Mouse (Mus musculus): ENCODE measurements around the gene Rsph3a. TPM values are rescaled to one million over a fixed set of nuclear protein-coding genes. Genes with fewer than 3 reads are reported as not detected.
A peak's percentile ranks its signal among the peaks of the same experiment; 100 is the strongest.

Gene Rsph3a
- total RNA-seq, 2 experiments from 2014 or later = 31.7 to 39.7 TPM

DNA sequence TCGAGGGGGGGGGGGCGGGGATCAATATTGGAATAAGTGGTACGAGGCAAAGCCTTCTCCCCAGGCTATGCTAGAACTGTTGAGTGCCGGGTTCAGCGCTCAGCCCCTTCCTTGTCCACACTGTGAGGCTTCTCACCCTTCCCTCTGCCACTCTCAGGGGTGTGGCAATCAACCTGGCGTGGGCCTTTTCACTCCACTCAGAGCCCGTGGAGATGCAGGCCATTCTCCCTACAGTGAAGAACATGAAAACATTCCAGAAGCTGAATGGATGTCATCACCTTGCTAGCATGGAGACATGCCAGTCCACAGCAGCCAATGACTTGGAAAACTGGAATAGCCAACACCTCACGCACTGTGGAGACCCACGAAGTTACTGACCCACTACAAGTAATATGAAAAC lies 29.6 kb upstream of the Rsph3a start:
- intact Hi-C loops (cut with DNase I) = no loop called here
- no peak overlapping the region for H3K4me3 ChIP-seq
- no peak for TF ChIP-seq CTCF (IDR thresholded peaks at IDR 0.05)

DNA sequence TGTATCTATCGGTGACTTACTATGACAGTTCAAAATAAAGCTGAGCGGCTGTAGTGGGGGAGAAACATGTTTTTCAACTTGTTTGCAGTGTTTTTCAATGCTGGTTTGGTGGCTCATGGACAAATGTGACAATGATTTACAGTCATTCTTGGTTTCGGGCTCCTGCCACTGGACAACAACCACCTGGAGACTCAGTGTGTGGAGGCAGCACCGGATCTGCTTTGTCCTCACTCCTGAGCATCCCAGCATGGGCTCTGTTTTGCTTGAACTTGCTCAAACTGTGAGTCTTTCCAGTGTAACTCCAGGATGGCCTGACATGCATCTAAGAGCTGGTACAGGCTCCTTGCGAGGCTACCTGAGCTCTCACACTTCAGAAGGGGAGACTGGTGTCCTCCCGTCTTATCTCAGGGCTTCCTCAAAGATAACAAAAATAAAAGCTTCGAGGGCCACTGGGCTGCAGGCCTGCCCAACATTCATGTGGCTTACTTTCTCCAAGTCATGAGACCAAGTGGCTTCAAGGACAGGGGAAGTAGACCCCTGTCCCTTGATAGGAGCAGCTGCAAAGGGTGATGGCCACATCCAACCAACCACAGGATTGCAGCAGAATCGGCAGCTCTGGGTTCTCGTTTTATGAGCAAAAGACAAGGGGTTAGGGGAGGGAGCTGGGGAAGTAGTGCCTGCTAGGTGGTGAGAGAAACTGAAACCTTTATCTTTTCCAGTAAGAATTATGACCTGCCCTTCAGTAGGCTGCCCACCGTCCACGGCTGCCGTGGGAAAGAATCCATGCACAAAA lies 28.4 kb upstream of the Rsph3a start:
- no peak for TF ChIP-seq CTCF (IDR thresholded peaks at IDR 0.05)
- intact Hi-C loops (cut with DNase I) = no loop called here
- Histone ChIP-seq H3K4me3 (no peak overlapping the region), H3K27ac (no peak overlapping the region)
- no peak for DNase-seq (ENCODE audit: extremely low spot score in 1 of 2, low spot score in 2 of 2)

More for the DNA sequence above, 29.6 kb upstream of the Rsph3a start:
- no peak overlapping the region for H3K27ac ChIP-seq
- DNase-seq (ENCODE audit: extremely low spot score in 1 of 2, low spot score in 2 of 2) = no peak

DNA sequence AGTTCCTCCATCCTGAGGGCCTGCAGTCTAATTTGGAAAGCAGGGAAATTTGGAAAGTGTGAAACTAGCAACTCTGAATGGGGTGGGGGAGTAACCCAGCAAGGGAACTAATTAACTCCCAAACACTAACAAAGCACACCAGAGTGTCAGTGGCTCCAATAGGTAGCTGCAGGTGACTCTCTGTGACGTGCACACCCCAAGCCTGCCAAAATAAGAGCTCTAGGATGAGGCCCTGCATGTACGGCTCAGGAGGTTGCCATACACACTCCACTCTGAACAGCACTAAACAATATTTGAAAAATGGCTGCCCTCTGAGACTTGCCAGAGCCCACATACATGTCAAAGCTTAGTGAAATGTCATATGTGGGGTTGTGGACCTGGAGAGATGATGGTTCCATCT lies 27.1 kb upstream of the Rsph3a start:
- no peak overlapping the region for H3K4me3 ChIP-seq
- TF ChIP-seq CTCF (IDR thresholded peaks at IDR 0.05) = no peak
- intact Hi-C loops (cut with DNase I) = no loop called here

DNA sequence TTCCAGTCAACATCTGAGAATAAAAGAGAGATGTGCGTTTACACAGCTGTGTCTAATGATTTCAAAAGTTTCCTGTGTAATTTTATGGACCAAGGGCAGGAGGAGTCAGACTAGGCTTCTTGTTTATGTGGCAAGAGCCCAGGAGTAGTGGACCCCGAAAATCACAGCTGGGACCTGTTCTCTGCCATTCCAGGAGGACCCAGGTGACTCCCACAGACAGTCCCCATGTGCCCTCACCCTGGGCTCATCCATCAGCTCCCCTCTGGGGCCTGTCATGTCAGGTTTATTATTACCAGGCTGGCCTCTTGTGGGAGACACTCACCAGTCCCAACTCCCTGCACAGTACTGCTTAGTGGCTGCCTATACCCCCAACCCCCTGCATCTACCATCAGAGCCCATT lies 26.2 kb upstream of the Rsph3a start:
- Histone ChIP-seq H3K27ac (no peak overlapping the region), H3K4me3 (no peak overlapping the region)
- TF ChIP-seq CTCF (IDR thresholded peaks at IDR 0.05) = no peak
- intact Hi-C loops (cut with DNase I) = no loop called here
- DNase-seq (ENCODE audit: extremely low spot score in 1 of 2, low spot score in 2 of 2) = no peak

More for the DNA sequence above, 27.1 kb upstream of the Rsph3a start:
- no peak overlapping the region for H3K27ac ChIP-seq
- DNase-seq (ENCODE audit: extremely low spot score in 1 of 2, low spot score in 2 of 2) = no peak

DNA sequence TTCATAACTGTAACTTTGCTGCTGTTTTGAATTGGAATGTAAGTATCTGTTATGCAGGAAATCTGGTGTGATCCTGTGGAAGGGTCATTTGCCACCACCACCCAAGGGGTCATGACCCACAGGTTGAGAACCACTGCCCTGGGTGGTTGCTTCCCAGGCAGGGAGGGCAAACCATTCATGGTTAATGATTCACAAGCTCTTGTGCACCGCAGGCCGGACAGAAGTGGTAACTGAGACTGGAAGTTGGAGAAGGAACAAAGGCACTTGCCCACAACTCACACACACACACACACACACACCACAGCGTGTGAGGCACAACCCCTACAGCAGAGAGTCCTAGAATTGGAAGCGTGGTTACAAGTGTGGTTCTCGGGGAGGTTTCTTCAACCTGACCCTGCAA lies 22.9 kb upstream of the Rsph3a start:
- TF ChIP-seq CTCF (IDR thresholded peaks at IDR 0.05) = no peak
- Histone ChIP-seq H3K4me3 (no peak overlapping the region), H3K27ac (no peak overlapping the region)
- intact Hi-C loops (cut with DNase I) = no loop called here
- peak in 1 of 2 experiments; percentile 5 for DNase-seq (ENCODE audit: extremely low spot score in 1 of 2, low spot score in 2 of 2)

DNA sequence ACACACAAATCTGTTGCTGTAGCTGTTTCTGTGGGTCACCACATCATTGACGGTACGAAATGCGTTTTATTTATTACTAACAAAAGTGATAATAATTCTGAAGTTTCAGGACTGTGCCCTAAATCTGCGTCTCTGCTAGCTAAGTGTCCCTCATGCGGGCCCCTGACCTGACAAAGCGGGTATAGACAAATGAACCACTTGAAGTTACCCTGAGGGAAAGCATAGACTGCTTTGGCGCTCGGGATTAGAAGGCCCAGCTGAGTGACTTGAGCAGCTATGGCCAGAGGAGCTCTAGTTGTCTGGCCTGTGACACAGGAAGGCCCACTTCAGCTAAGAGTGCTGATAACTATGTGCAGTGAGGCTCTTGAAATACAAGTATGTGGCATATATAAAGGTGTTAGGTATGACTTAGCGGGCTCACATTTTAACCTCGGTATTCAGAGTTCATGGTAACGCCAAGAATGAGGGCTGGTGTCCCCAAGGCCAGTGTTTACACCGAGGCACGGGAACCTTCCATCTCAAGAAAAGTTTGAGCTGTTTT lies 21.2 kb upstream of the Rsph3a start:
- peak in 1 of 2 experiments; percentile 3 for DNase-seq (ENCODE audit: extremely low spot score in 1 of 2, low spot score in 2 of 2)
- intact Hi-C loops (cut with DNase I) = no loop called here
- Histone ChIP-seq H3K27ac (no peak overlapping the region), H3K4me3 (no peak overlapping the region)
- TF ChIP-seq CTCF (IDR thresholded peaks at IDR 0.05) = no peak

DNA sequence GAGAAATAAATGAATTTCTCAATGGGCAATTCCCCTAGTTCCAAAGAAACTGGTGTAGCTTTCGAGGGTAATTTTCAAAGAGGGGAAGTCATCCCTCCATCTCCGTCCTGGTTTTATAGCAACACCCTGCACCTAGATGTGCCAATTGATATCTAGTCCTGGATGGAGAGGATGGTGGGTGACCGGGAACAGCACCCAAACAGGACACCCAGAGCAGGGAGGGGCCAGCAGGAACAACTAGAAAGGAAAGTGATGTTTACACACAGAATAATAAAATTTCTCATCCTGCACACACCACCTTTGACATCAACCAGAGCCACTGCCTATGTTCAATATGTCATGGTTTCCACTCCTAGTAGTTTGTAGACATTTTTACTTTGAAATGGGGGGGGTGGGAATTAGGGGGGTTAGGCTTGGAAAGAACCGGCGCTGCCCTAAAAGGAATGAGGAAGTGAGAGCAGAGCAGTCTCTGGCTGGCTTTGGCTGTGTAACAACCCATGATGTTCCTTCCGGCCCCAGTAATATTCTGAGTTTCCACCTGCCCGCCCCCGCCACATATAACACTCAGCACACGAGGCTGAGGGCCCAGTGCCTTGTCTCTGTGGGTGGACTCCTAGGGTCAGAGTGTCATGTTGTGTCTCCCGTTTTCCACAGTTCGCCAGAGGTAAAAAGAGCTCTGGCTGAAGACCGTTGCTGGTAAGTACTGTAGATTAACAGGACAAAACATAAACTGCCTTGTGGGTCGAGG lies 19.8 kb upstream of the Rsph3a start, which contains the start of gene Tagap:
Gene Tagap (plus strand): TSS at position 588 of the 748 bp plus-strand sequence.
- intact Hi-C loops (cut with DNase I) = no loop called here
- H3K4me3 ChIP-seq = no peak within 1 kb of the TSS
- no peak for DNase-seq (ENCODE audit: extremely low spot score in 1 of 2, low spot score in 2 of 2)

DNA sequence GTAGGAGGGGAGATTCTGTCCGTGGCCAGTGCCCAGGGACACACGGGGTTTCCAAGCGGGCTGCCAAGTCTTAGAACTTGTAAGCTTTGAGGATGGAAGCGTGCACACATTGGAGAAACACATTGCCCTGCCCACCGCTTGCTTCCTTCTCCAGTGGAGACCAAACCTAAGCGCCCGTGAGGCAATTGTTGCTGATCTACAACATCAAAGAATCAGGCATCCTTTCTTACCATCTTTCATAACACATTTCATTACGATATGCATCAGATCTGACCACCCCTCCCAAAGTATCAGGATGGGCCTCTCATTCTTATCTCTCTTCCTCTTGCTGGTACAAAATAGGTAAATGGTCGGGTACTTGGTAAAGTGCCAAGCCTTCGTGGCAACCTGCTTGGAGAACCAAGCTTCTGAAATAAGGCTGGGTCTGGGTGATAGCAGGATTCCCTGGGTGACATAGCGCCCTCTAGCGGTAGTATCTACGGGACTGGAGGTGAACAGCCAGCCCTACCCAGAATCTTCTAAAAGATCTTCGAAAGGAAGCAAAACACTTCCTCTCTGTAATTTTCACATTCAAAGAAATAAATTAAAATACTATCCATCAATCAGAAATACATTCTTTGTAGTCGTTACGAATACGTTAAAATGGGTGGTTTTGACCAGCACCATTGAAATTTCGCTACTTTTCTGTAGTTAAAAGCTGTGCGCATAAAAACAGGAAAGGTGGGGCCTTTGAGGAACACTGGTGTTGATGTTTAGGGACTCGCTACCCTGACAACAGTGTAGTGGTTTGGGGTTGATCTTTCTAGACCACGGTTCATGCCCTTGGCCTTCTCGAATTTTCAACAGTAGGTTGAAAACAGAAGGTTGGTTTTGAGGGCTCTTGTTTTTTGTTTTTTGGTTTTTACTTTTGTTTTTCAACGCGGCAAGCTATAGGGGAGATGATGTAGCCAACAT lies 17.6 kb upstream of the Rsph3a start:
- intact Hi-C loops (cut with DNase I) = loop anchor here (2.0 kb wide), 1 partner anchor 59 kb away; no protein-coding TSS in a partner anchor
- no peak overlapping the region for H3K27ac ChIP-seq
- H3K4me3 ChIP-seq = no peak overlapping the region
- TF ChIP-seq CTCF (IDR thresholded peaks at IDR 0.05) = peak; percentile 89
- peak; percentile 64 to 68 for DNase-seq (ENCODE audit: extremely low spot score in 1 of 2, low spot score in 2 of 2)

More for the DNA sequence above, 19.8 kb upstream of the Rsph3a start, which contains the start of gene Tagap:
- no peak for TF ChIP-seq CTCF (IDR thresholded peaks at IDR 0.05)
- no peak within 1 kb of the TSS for H3K27ac ChIP-seq

DNA sequence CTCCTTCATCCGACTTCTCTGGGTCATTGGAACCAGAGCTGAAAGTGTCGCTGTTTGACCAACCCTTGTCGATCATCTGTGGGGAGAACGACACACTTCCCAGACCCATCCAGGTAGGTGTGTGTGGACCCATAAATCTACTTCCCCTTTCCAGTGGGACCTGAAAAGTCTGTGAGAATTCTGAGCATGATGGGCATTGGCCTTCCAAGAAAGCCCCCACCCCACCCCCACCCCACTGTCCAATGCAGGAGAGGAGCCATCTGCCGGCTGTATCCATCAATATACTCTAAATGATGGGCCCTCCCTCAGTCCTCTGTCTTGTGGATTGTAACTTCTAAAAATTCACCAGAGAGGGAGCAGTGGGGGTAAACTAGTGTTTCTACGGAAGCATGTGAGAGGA lies 16.8 kb upstream of the Rsph3a start:
- DNase-seq (ENCODE audit: extremely low spot score in 1 of 2, low spot score in 2 of 2) = no peak
- H3K27ac ChIP-seq = no peak overlapping the region
- no peak for TF ChIP-seq CTCF (IDR thresholded peaks at IDR 0.05)
- intact Hi-C loops (cut with DNase I) = loop anchor here (2.0 kb wide), 1 partner anchor 60 kb away; no protein-coding TSS in a partner anchor
- H3K4me3 ChIP-seq = no peak overlapping the region

DNA sequence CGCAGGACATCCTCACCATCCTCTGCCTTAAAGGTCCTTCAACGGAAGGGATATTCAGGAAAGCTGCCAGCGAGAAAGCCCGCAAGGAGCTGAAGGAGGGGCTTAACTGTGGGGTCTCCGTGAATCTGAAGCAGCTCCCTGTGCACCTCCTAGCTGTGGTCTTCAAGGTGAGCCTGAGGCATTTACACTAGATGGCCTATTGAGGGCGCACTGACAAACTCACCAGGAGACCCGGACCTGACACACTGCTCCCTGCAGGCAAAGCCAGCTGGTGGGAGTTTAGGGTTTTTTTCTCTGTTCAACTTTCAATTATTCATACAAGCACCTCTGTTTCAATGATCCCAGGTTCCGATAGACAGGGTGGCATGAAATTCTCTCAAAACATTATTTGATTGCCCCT lies 16.1 kb upstream of the Rsph3a start:
- Histone ChIP-seq H3K4me3 (no peak overlapping the region), H3K27ac (no peak overlapping the region)
- TF ChIP-seq CTCF (IDR thresholded peaks at IDR 0.05) = peak; percentile 43
- intact Hi-C loops (cut with DNase I) = loop anchor here (2.0 kb wide), 1 partner anchor 60 kb away; no protein-coding TSS in a partner anchor
- no peak for DNase-seq (ENCODE audit: extremely low spot score in 1 of 2, low spot score in 2 of 2)
